Mouse (Mus musculus) cerebellum, adult 2 months (tissue): ENCODE data around the gene Dbx2. TPM values are rescaled to one million over a fixed set of nuclear protein-coding genes. Genes with fewer than 3 reads are reported as not detected.
A peak's percentile ranks its signal among the peaks of the same experiment; 100 is the strongest.

Experiments
- DNase-seq, 2 experiments: peaks; one replicate each; pipeline ENCODE4 v3.0.0; 2021
- H3K27ac ChIP-seq: fragments of 200-500 bp; 2 replicates; pipeline ENCODE4 v1.5.1; 2012; ENCODE audit warnings: low read length, control low read depth, inconsistent platforms; ENCODE audit not compliant: insufficient read depth
- H3K27me3 ChIP-seq: fragments of 200-500 bp; 2 replicates; pipeline ENCODE4 v1.6.1; 2012; ENCODE audit warnings: inconsistent platforms, mild to moderate bottlenecking, low read length, moderate library complexity; ENCODE audit not compliant: control insufficient read depth, insufficient read depth
- H3K4me1 ChIP-seq: fragments of 200-500 bp; 2 replicates; pipeline ENCODE4 v1.6.1; 2011; ENCODE audit warnings: low read length; ENCODE audit not compliant: control insufficient read depth, insufficient read depth
- H3K4me3 ChIP-seq: fragments of 200-500 bp; replicated peaks from 2 replicates; pipeline ENCODE3; 2011; ENCODE audit warnings: mild to moderate bottlenecking, low read depth, low read length, control low read depth; ENCODE audit not compliant: insufficient read depth
- CTCF ChIP-seq: fragments of 200-500 bp; IDR thresholded peaks from 2 replicates; pipeline ENCODE4 v1.5.1; 2011; ENCODE audit warnings: low read depth, mild to moderate bottlenecking, control low read depth, low read length, moderate library complexity, borderline replicate concordance; ENCODE audit not compliant: insufficient read depth
- POLR2A ChIP-seq: fragments of 200-500 bp; IDR thresholded peaks from 2 replicates; pipeline ENCODE4 v1.6.1; 2011; ENCODE audit warnings: low read length, control low read depth, borderline replicate concordance; ENCODE audit not compliant: insufficient read depth
- WGBS: fragments of 180-500 bp; shearing (Covaris S2); methylation state at CpG from one replicate; pipeline ENCODE4 v1.1.7; 2018; 5-methylcytosine and 5-hydroxymethylcytosine counted together
- polyA plus RNA-seq: library from polyadenylated mRNA; depleted of rRNA; stranded (reverse); fragments of >200 nt; gene quantifications from 2 replicates; pipeline ENCODE4 v1.2.3, GENCODE M21; 2012; rRNA removed

Gene Dbx2
- 15.5 and 21.1 TPM in 2 replicates for polyA plus RNA-seq

- H3K4me1 ChIP-seq = no peaks in the 10 kb centered on the region
- 84% methylated on average over 5 of the region's 5 CpGs for WGBS
- no peak within 1 kb of the TSS for H3K27ac ChIP-seq
- TF ChIP-seq POLR2A = no peak
- no peak within 1 kb of the TSS for H3K4me3 ChIP-seq
- no peak for DNase-seq
- H3K27me3 ChIP-seq = peaks cover 4% of the 10 kb centered on the region; the same call in 1 of the 2 replicates
These were observed at the start of gene Dbx2 for GRCm38 (mm10) chr15:95655860-95656259. Gene Dbx2, minus strand, starts transcription at chr15:95655960.

GRCm38 (mm10) chr15:95702206-95702605, 46.4 kb upstream of the Dbx2 start:
- 38% methylated on average over 9 of the region's 9 CpGs for WGBS
- no peak overlapping the region for H3K27ac ChIP-seq
- TF ChIP-seq POLR2A = no peak
- TF ChIP-seq CTCF = no peak
- no peaks in the 10 kb centered on the region for H3K4me1 ChIP-seq
- no peaks in the 10 kb centered on the region for H3K27me3 ChIP-seq
- DNase-seq = no peak
- no peak overlapping the region for H3K4me3 ChIP-seq

GRCm38 (mm10) chr15:95701573-95701972, 45.8 kb upstream of the Dbx2 start:
- no peaks in the 10 kb centered on the region for H3K27me3 ChIP-seq
- H3K4me3 ChIP-seq = no peak overlapping the region
- H3K4me1 ChIP-seq = no peaks in the 10 kb centered on the region
- H3K27ac ChIP-seq = no peak overlapping the region
- 52% methylated on average over 4 of the region's 4 CpGs for WGBS
- DNase-seq = no peak
- TF ChIP-seq POLR2A (no peak), CTCF (no peak)

GRCm38 (mm10) chr15:95699371-95699770, 43.6 kb upstream of the Dbx2 start:
- H3K4me3 ChIP-seq = no peak overlapping the region
- 71% methylated on average over 12 of the region's 12 CpGs for WGBS
- no peak overlapping the region for H3K27ac ChIP-seq
- no peak for DNase-seq
- TF ChIP-seq CTCF = no peak
- TF ChIP-seq POLR2A = no peak
- H3K4me1 ChIP-seq = no peaks in the 10 kb centered on the region
- H3K27me3 ChIP-seq = no peaks in the 10 kb centered on the region

GRCm38 (mm10) chr15:95693759-95694158, 38.0 kb upstream of the Dbx2 start:
- peak in 1 of 2 experiments; percentile 18 for DNase-seq
- no peaks in the 10 kb centered on the region for H3K27me3 ChIP-seq
- no peak for TF ChIP-seq CTCF
- TF ChIP-seq POLR2A = no peak
- no peaks in the 10 kb centered on the region for H3K4me1 ChIP-seq
- H3K27ac ChIP-seq = no peak overlapping the region
- whole genome bisulfite sequencing = 50% methylated on average over 3 of the region's 3 CpGs
- no peak overlapping the region for H3K4me3 ChIP-seq

- Histone ChIP-seq H3K4me3 (no peak overlapping the region), H3K27ac (no peak overlapping the region), H3K4me1 (no peaks in the 10 kb centered on the region), H3K27me3 (no peaks in the 10 kb centered on the region)
- TF ChIP-seq CTCF (no peak), POLR2A (no peak)
- DNase-seq = no peak
- WGBS = 22% methylated on average over 8 of the region's 8 CpGs
These were observed 35.8 kb upstream of the Dbx2 start for GRCm38 (mm10) chr15:95691594-95691993.

- TF ChIP-seq CTCF = no peak
- no peak for TF ChIP-seq POLR2A
- DNase-seq = no peak
- 19% methylated on average over 5 of the region's 5 CpGs for WGBS
- no peaks in the 10 kb centered on the region for H3K4me1 ChIP-seq
- H3K27ac ChIP-seq = no peak overlapping the region; the same call in 1 of the 2 replicates
- no peaks in the 10 kb centered on the region for H3K27me3 ChIP-seq
- H3K4me3 ChIP-seq = no peak overlapping the region
These were observed 35.4 kb upstream of the Dbx2 start for GRCm38 (mm10) chr15:95691129-95691528.

- H3K4me3 ChIP-seq = no peak overlapping the region
- TF ChIP-seq POLR2A (no peak), CTCF (no peak)
- no peaks in the 10 kb centered on the region; the same call in 1 of the 2 replicates for H3K27me3 ChIP-seq
- 93% methylated on average over 4 of the region's 4 CpGs for WGBS
- no peak for DNase-seq
- H3K27ac ChIP-seq = no peak overlapping the region
- no peaks in the 10 kb centered on the region for H3K4me1 ChIP-seq
These were observed 26.9 kb upstream of the Dbx2 start for GRCm38 (mm10) chr15:95682620-95683019.
